Mouse (Mus musculus): Measurements from ENCODE around the gene Tjp2. TPM values are rescaled to one million over a fixed set of nuclear protein-coding genes. Genes with fewer than 3 reads are reported as not detected.

Tjp2 gene
- total and polyA plus RNA-seq, 3 experiments: 9.0 to 17.8 (median 13.7) TPM

GRCm38 (mm10) chr19:24166516-24167091 is 58.2 kb downstream of the Tjp2 start:
- peak overlapping the region; percentile 33 for H3K9ac ChIP-seq (ENCODE audit: insufficient read depth, low read depth)
- H3K4me3 ChIP-seq (replicated peaks in 1 of 3; ENCODE audit: low read depth in 2 of 3, low read length in 2 of 3, poor library complexity in 1 of 3): peak overlapping the region; percentile 32 to 52 (median 36)
- no peaks in the 10 kb centered on the region for H3K9me3 ChIP-seq (replicated peaks; ENCODE audit: low read length)
- H3K4me1 ChIP-seq (ENCODE audit: control insufficient read depth in 1 of 2, insufficient read depth in 2 of 2): peaks cover 6 to 34% of the 10 kb centered on the region in 2 experiments
- no peaks in the 10 kb centered on the region for H3K27me3 ChIP-seq (replicated peaks)
- peak overlapping the region; percentile 73 for H3K4me2 ChIP-seq (ENCODE audit: insufficient read depth, low read depth, poor library complexity, severe bottlenecking)
- TF ChIP-seq BHLHE40 (IDR thresholded peaks at IDR 0.05; ENCODE audit: low read depth, low read length) (peak; percentile 32; the same call in 1 of the 2 replicates), POLR2AphosphoS2 (IDR thresholded peaks at IDR 0.05; ENCODE audit: low read depth, low read length) (peak; percentile 53; the same call in 1 of the 2 replicates), PAX5 (IDR thresholded peaks at IDR 0.05; ENCODE audit: low read length) (no peak), CTCF (conservative IDR thresholded peaks at IDR 0.05 in 1 of 2, IDR thresholded peaks at IDR 0.05 in 1 of 2; ENCODE audit: low read depth in 2 of 2, low read length in 2 of 2) (no peak), SMC3 (IDR thresholded peaks at IDR 0.05; ENCODE audit: low read depth, low read length) (no peak), ZKSCAN1 (IDR thresholded peaks at IDR 0.05; ENCODE audit: borderline replicate concordance, low read depth, low read length) (no peak), KAT2A (IDR thresholded peaks at IDR 0.05; ENCODE audit: insufficient replicate concordance, low read length) (no peak), JUND (conservative IDR thresholded peaks at IDR 0.05; ENCODE audit: low read depth, low read length) (0 out of 2 replicates have a peak, but pooled peaks have one; percentile 36), MYC (IDR thresholded peaks at IDR 0.05; ENCODE audit: low read depth, low read length) (no peak), MAFK (IDR thresholded peaks at IDR 0.05; ENCODE audit: insufficient replicate concordance, low read length) (no peak), NELFE (IDR thresholded peaks at IDR 0.05; ENCODE audit: low read depth, low read length) (peak; percentile 51), IRF4 (IDR thresholded peaks at IDR 0.05; ENCODE audit: low read depth, low read length) (peak; percentile 38; the same call in 1 of the 2 replicates), CHD1 (IDR thresholded peaks at IDR 0.05; ENCODE audit: low read depth, low read length) (no peak), MXI1 (IDR thresholded peaks at IDR 0.05; ENCODE audit: low read depth, low read length) (no peak; the same call in 1 of the 2 replicates), MAX (IDR thresholded peaks at IDR 0.05; ENCODE audit: low read length) (peak; percentile 83), TBP (conservative IDR thresholded peaks at IDR 0.05; ENCODE audit: low read depth, low read length) (peak; percentile 77; the same call in 1 of the 2 replicates), CHD2 (IDR thresholded peaks at IDR 0.05; ENCODE audit: low read length) (0 out of 2 replicates have a peak, but pooled peaks have one; percentile 15), E2F4 (IDR thresholded peaks at IDR 0.05; ENCODE audit: insufficient replicate concordance, low read depth, low read length) (no peak), USF1 (IDR thresholded peaks at IDR 0.05; ENCODE audit: low read depth, low read length) (no peak), JUN (IDR thresholded peaks at IDR 0.05; ENCODE audit: insufficient read depth, low read depth, low read length) (no peak), MEF2A (IDR thresholded peaks at IDR 0.05; ENCODE audit: borderline replicate concordance, low read depth, low read length) (0 out of 2 replicates have a peak, but pooled peaks have one; percentile 34), TCF12 (IDR thresholded peaks at IDR 0.05; ENCODE audit: low read depth, low read length) (peak; percentile 67; the same call in 1 of the 2 replicates), RCOR1 (conservative IDR thresholded peaks at IDR 0.05; ENCODE audit: low read depth, low read length) (0 out of 2 replicates have a peak, but pooled peaks have one; percentile 4), ETS1 (conservative IDR thresholded peaks at IDR 0.05; ENCODE audit: low read depth, low read length) (peak; percentile 73), SIN3A (IDR thresholded peaks at IDR 0.05; ENCODE audit: low read length) (peak; percentile 69; the same call in 1 of the 2 replicates), HCFC1 (IDR thresholded peaks at IDR 0.05; ENCODE audit: low read depth, low read length) (peak; percentile 59), ZNF384 (IDR thresholded peaks at IDR 0.05; ENCODE audit: low read depth, low read length) (no peak), EP300 (IDR thresholded peaks at IDR 0.05; ENCODE audit: low read length) (no peak), RAD21 (IDR thresholded peaks at IDR 0.05; ENCODE audit: low read depth, low read length) (no peak), ZC3H11A (IDR thresholded peaks at IDR 0.05; ENCODE audit: low read depth, low read length) (no peak), NRF1 (IDR thresholded peaks at IDR 0.05; ENCODE audit: low read depth, low read length) (no peak; the same call in 1 of the 2 replicates), ELF1 (IDR thresholded peaks at IDR 0.05; ENCODE audit: low read depth, low read length) (peak; percentile 94), POLR2A (IDR thresholded peaks at IDR 0.05; ENCODE audit: low read depth, low read length) (peak; percentile 74), UBTF (IDR thresholded peaks at IDR 0.05; ENCODE audit: low read depth, low read length) (peak; percentile 34; the same call in 1 of the 2 replicates), MAZ (IDR thresholded peaks at IDR 0.05; ENCODE audit: low read depth, low read length) (no peak), USF2 (conservative IDR thresholded peaks at IDR 0.05; ENCODE audit: low read depth, low read length) (no peak), ZMIZ1 (IDR thresholded peaks at IDR 0.05; ENCODE audit: low read depth, low read length) (no peak), GABPA (IDR thresholded peaks at IDR 0.05; ENCODE audit: insufficient replicate concordance, low read depth, low read length) (no peak)
- H3K27ac ChIP-seq (ENCODE audit: insufficient read depth, low read depth): peak overlapping the region; percentile 22; the same call in 1 of the 2 replicates
- peaks cover 2% of the 10 kb centered on the region; the same call in 1 of the 2 replicates for H3K79me2 ChIP-seq (replicated peaks; ENCODE audit: control insufficient read depth, extremely low read depth, insufficient read depth, poor library complexity, severe bottlenecking)
- peaks cover 0 to 2% of the 10 kb centered on the region in 2 experiments for H3K36me3 ChIP-seq (replicated peaks in 1 of 2; ENCODE audit: control insufficient read depth in 1 of 2, insufficient read depth in 1 of 2, low read length in 1 of 2)
- in situ Hi-C loops (cut with MboI; ENCODE audit: low pct_ligation_motif_present, low pct_unique_long_range_greater_than_20kb, low sequenced_read_pairs) (no loop called here), dilution Hi-C loops (cut with MboI; ENCODE audit: extremely low pct_ligation_motif_present, extremely low pct_unique_long_range_greater_than_20kb, low sequenced_read_pairs) (no loop called here)
- DNase-seq (ENCODE audit: extremely low read depth): peak; percentile 93
